Mouse (Mus musculus): ENCODE data around the gene Bpifc.

Gene Bpifc

GRCm38 (mm10) chr10:86010636-86011035 is 1.1 kb downstream of the Bpifc start:
- no peak for DNase-seq

- DNase-seq: no peak
Observed at GRCm38 (mm10) chr10:86009688-86010087, 2.0 kb downstream of the Bpifc start.

DNA sequence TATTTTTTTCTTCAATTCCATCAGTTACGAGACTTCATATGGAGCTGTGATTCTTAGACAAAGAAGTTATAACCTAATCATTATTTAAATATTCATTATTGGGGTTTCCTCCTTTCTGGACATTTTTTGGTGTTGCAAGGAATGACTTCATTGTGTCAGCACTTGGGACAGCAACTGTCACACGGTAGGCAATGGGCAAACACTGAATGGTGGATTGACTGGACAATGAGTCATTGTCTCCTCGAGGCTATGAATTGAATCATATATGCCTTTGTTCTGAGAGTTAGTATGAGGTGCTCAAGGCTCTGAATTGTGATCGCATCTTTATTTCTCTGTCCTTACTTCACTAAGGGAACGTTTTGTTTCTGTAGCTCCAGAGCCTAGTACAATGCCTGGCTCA is 5.2 kb downstream of the Bpifc start:
- DNase-seq: no peak

GRCm38 (mm10) chr10:86000447-86000846 is 11.2 kb downstream of the Bpifc start:
- DNase-seq: no peak

- no peak for DNase-seq
Observed at GRCm38 (mm10) chr10:85994543-85995104, 17.1 kb downstream of the Bpifc start.

DNA sequence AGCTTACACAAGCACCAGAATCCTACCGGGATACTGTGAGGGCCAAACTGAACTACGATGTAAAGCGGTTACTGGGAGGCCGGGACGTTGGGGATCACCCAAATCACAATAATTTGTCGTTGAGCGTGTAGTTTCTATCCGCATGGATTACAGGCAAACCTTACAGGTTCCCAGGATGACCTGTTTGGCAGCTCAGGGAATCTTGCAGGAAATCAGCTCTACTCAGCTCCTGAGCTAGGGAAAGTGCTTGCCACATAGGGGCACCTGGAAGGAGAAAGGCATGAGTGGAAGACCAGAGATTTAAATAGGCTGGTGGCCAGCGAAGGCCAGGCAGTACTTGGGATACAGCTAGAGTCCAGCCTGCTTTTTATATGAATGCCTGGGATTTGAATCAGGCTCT is 17.9 kb downstream of the Bpifc start:
- no peak for DNase-seq

GRCm38 (mm10) chr10:85992412-85992811 is 19.3 kb downstream of the Bpifc start:
- DNase-seq: no peak

- DNase-seq: no peak
Observed at GRCm38 (mm10) chr10:85989412-85990115, 22.1 kb downstream of the Bpifc start.

DNA sequence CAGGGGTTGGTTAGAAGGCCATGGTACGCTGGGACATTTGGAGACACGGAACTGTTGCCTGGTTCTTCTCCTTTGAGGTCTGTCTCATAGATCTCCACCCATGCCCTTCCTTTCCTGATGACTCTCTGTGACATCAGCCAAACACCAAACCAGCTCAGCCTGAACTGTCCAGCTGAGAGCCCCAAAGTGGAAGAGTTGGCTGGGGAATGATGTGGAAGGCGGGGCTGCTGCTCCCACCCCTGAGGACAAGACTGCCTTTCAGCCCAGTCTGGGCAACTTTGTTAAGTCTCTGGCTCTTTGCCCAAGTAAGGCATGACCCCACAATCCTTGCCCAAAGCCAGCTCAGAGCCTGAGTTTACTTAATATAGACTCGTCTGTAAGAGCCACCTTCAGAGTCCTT is 38.8 kb downstream of the Bpifc start:
- peak; percentile 34 for DNase-seq

DNA sequence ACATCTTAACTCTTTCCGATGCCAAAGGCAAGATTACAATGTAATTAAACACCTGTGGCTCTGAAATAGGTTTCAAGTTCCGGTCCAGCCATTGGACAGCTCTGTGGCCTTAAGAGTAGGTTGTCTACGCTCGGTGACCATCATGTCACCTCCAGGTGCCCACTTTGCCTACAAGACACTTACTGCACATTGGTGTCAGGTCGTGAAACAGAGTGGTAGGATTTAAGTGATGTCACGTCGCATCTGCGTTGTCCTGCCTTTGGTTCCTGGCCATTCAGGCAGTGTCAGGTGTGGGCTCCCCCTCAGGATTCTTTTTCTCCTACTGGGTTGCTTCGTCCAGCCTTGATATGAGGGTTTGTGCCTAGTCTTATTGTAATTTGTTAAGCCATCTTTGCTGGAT is 39.9 kb downstream of the Bpifc start:
- no peak for DNase-seq

GRCm38 (mm10) chr10:85969894-85970620 is 41.6 kb downstream of the Bpifc start:
- no peak for DNase-seq

GRCm38 (mm10) chr10:85968731-85969130 is 43.0 kb downstream of the Bpifc start:
- no peak for DNase-seq

GRCm38 (mm10) chr10:85968157-85968634 is 43.5 kb downstream of the Bpifc start:
- DNase-seq: peak; percentile 63

DNA sequence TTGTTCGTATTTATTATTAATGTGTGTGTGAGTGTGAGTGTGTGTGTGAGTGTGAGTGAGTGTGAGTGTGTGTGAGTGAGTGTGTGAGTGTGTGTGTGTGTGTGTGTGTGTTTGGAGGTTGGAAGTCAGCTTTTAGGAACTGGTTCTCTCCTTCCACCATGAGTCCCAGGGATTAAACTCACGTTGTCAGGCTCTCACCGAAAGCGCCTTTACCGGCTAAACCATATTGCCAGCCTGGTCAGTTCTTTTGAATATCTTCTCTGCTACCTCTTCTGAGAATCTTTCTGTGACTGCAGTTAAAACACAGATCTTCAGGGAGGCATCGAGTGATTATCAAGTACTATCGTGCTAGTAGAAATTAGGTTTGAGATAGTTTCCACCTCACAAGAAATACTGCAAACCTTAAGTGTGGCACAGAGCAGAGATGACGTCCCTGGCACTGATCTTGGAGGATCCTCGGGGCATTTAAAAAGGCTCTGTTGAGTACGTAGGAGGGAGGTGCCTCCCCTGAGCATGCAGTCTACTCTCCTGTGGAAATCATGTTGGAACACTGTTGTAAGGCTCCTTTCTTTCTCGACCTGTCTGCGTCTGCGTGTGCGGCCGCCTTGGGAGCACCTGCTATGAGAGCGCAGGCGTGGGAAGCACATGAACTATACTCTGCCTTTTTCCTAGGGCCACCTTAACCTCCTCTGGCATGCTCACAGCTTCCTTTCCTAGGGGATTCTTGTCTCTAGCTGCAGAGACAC is 44.1 kb downstream of the Bpifc start:
- no peak for DNase-seq

- no peak for DNase-seq
Observed at GRCm38 (mm10) chr10:85966476-85966875, 45.2 kb downstream of the Bpifc start.

DNA sequence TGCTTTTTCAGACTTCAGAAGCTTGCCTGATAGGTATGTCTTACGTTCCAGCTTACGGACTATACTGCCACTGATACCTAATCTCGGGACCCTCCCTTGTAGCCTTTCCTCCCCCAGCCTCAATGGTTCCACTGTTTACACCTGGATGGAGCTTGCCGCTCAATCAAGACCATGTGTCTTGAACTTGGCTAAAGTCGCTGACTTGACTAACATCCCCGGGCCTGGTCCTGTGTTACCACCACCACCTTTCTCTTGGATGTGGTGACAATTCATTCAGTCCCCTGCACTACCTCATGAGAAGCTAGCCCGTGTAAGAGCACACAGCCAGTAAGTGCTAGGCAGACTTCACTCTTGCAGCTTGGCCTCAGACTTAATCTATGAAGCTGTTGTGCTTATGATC is 47.4 kb downstream of the Bpifc start:
- DNase-seq: no peak

GRCm38 (mm10) chr10:85962897-85963296 is 48.8 kb downstream of the Bpifc start:
- DNase-seq: no peak

DNA sequence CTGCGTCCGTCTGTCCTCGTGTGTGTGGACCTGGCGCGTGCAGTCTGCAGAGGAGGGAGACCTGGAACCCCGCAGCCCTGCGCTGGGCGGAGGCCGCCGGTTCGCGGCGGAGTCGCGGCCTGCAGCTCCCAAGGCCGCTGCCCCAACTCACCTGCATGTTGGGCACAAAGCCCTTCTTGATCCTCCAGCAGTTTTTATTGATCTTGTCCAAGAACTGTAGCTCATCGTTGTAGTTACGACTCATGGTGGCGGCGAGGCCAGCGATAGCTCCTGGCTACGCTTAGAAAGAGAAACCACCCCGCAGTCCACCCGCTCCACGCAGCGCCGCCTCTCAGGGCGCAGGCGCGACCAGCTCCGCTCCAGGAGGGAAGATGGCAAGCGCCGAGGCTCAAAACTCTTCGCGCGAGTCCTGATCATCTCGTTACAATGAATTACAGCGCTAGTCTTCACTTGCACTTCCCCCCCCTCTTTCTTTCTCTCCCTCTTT is 54.2 kb downstream of the Bpifc start, which contains the start of gene Rtcb:
Gene Rtcb, minus strand, starts transcription at position 360 of the 487 bp plus-strand sequence.
- DNase-seq: peak; percentile 93

DNA sequence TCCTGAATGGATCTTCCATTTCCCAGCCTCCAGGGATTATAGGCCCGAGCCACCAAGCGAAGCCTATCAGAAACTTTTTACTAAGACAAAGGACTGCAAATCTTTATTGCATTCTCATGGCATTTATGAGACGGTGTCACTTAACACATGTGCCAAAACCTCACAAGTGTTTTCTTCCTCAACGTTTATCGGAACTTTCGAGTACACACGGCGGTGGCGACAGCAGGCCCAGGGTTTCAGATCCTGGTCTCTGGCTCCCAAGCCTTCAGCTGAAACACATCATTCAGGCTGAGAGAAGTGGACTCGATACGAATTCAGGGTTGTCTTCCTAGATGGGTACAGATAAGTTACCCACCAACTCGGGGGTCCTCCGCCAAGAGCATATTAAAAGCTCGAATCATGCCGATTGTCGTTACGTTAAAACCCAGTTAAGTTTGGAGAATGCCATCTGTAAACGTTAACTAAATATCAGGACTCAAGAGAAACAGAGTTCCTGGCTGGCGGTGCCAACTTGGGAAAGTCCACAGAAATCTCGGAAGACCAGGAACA is 54.8 kb downstream of the Bpifc start:
- DNase-seq: peak; percentile 11

DNA sequence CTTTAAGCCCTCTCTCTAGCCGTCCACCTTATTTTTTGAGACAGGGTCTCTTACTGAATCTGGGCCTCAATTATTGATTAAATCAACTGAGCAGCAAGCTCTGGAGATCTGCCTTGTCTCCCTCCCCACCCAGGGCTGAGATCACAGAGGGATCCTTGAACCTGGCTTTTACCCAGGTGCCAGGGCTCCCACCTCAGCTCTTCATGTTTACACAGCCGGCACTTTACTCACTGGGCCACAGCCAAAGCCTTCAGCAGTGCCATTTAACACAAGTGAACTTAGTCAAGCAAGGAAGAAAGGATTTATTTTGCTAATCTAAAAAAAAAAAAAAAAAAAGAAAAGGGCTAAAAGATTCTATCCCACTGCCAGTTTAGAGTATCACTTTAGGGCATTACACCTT is 57.3 kb downstream of the Bpifc start:
- DNase-seq: no peak

- DNase-seq: peak; percentile 14
Observed at GRCm38 (mm10) chr10:85953401-85953800, 58.3 kb downstream of the Bpifc start.

DNA sequence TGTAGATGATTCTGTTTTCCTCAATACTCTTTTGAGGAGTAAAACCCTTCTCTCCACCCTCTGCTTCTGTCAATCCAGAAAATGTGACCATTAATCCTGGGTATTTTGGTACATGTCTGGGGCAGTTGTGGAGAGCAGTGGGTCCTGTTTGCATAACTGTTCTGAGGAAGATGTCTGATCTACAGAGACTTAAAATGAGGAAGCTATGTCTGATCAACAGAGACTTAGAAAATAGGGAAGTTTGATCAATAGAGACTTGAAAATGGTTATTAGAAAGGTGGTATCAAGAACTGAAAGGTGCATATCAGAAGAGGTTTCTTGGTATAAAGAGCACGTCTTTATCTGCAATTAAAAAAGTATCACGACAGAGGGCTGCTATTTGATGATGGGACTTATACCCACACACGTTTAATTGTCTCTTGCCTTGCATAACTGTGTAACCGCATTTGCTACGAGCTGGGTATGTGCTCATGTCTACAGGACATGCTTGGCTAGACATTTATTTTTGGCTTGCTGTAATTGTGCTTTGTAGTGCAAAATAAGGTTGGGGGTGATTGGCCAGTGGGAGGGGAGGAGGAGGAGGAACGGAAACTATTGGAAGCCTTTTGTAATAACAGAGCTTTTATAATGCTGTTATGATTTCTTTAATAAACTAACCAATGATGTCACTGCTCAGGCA is 59.8 kb downstream of the Bpifc start:
- no peak for DNase-seq

Data from cerebellum, adult 9-11 months (tissue).